Mouse (Mus musculus) lung, embryonic 14.5 days (tissue): ENCODE measurements around the gene Sppl2b. TPM values are rescaled to one million over a fixed set of nuclear protein-coding genes. Genes with fewer than 3 reads are reported as not detected.

ENCODE experiments used
- ATAC-seq: fragments of 200-750 bp; cut with Nextera tagmentation; 2 replicates; pipeline ENCODE4 v1.8.0; 2017; ENCODE audit warnings: mild to moderate bottlenecking, moderate TSS enrichment, moderate library complexity; ENCODE audit not compliant: insufficient read depth
- DNase-seq: peaks from one replicate; pipeline ENCODE4 v3.0.0-alpha.2; 2015
- H3K27ac ChIP-seq: fragments of 300-500 bp; sonication (generic); 2 replicates; pipeline ENCODE4 v1.5.1; 2014; ENCODE audit warnings: low read depth, mild to moderate bottlenecking, moderate library complexity
- H3K27me3 ChIP-seq: fragments of 300-500 bp; sonication (generic); 2 replicates; pipeline ENCODE4 v1.6.1; 2014; ENCODE audit warnings: low read length, control low read depth; ENCODE audit not compliant: insufficient read depth
- H3K36me3 ChIP-seq: fragments of 300-500 bp; sonication (generic); 2 replicates; pipeline ENCODE4 v1.6.1; 2014; ENCODE audit warnings: control low read depth; ENCODE audit not compliant: insufficient read depth
- H3K4me1 ChIP-seq: fragments of 300-500 bp; sonication (generic); 2 replicates; pipeline ENCODE4 v1.6.1; 2014; ENCODE audit warnings: antibody characterized with exemption, control low read depth; ENCODE audit not compliant: insufficient read depth
- H3K4me2 ChIP-seq: fragments of 300-500 bp; sonication (generic); 2 replicates; pipeline ENCODE4 v1.6.1; 2014; ENCODE audit warnings: mild to moderate bottlenecking
- H3K4me3 ChIP-seq: fragments of 300-500 bp; sonication (generic); 2 replicates; pipeline ENCODE4 v1.5.1; 2014; ENCODE audit warnings: low read depth, low read length
- H3K9ac ChIP-seq: fragments of 300-500 bp; sonication (generic); 2 replicates; pipeline ENCODE4 v1.6.1; 2014
- H3K9me3 ChIP-seq: fragments of 300-500 bp; sonication (generic); 2 replicates; pipeline ENCODE4 v1.6.1; 2016; ENCODE audit warnings: low read depth, low read length, control low read depth
- CTCF ChIP-seq: IDR thresholded peaks from 2 replicates; pipeline ENCODE4 v1.5.1; 2016; ENCODE audit warnings: antibody characterized with exemption, low read depth
- WGBS: fragments of 180-500 bp; shearing (Covaris S2); extraction: QIAGEN DNeasy Blood & Tissue Kit; methylation state at CpG from one replicate; pipeline ENCODE4 v1.1.7; 2014; 5-methylcytosine and 5-hydroxymethylcytosine counted together
- polyA plus RNA-seq: library from polyadenylated mRNA; unstranded; fragments of >200 nt; fragmentation: Nextera tagmentation; extraction: Ambion mirVana; gene quantifications from 2 replicates; pipeline ENCODE4 v1.2.1, GENCODE M21; 2014

Sppl2b gene
- polyA plus RNA-seq, 1 experiment from 2014 or later: 38.7 TPM

- DNase-seq: peak; percentile 55
- Histone ChIP-seq H3K9me3 (no peaks in the 10 kb centered on the region), H3K4me2 (no peak overlapping the region), H3K9ac (no peak overlapping the region), H3K27me3 (peaks cover 20% of the 10 kb centered on the region), H3K4me3 (no peak overlapping the region), H3K4me1 (no peaks in the 10 kb centered on the region), H3K27ac (no peak overlapping the region), H3K36me3 (no peaks in the 10 kb centered on the region)
- WGBS: 40% methylated on average over 11 of the region's 11 CpGs
- TF ChIP-seq CTCF: no peak
- ATAC-seq: no peak
Measured at GRCm38 (mm10) chr10:80887181-80887580, 32.1 kb downstream of the Sppl2b start.

- 83% methylated on average over 7 of the region's 7 CpGs for WGBS
- H3K4me3 ChIP-seq: no peak overlapping the region
Measured at GRCm38 (mm10) chr10:80895100-80895499, 40.0 kb downstream of the Sppl2b start.

GRCm38 (mm10) chr10:80895697-80896096 lies 40.6 kb downstream of the Sppl2b start:
- ATAC-seq (no peak), DNase-seq (no peak)
- Histone ChIP-seq H3K4me2 (no peak overlapping the region), H3K9ac (no peak overlapping the region), H3K9me3 (no peaks in the 10 kb centered on the region), H3K4me1 (peaks cover 8% of the 10 kb centered on the region), H3K36me3 (peaks cover 12% of the 10 kb centered on the region; the same call in 1 of the 2 replicates), H3K4me3 (no peak overlapping the region), H3K27me3 (no peaks in the 10 kb centered on the region; the same call in 1 of the 2 replicates), H3K27ac (no peak overlapping the region)
- 84% methylated on average over 6 of the region's 6 CpGs for WGBS
- TF ChIP-seq CTCF: no peak

More at GRCm38 (mm10) chr10:80895100-80895499, 40.0 kb downstream of the Sppl2b start:
- no peak for ATAC-seq
- no peak overlapping the region for H3K9ac ChIP-seq
- no peak overlapping the region for H3K27ac ChIP-seq
- H3K4me1 ChIP-seq: peaks cover 8% of the 10 kb centered on the region
- TF ChIP-seq CTCF: no peak
- no peaks in the 10 kb centered on the region for H3K9me3 ChIP-seq
- H3K4me2 ChIP-seq: no peak overlapping the region
- peaks cover under 1% of the 10 kb centered on the region; the same call in 1 of the 2 replicates for H3K27me3 ChIP-seq
- no peak for DNase-seq
- H3K36me3 ChIP-seq: peaks cover 12% of the 10 kb centered on the region; the same call in 1 of the 2 replicates

GRCm38 (mm10) chr10:80896581-80897485 lies 41.8 kb downstream of the Sppl2b start:
- Histone ChIP-seq H3K27ac (no peak overlapping the region), H3K4me2 (no peak overlapping the region), H3K4me3 (no peak overlapping the region), H3K9me3 (no peaks in the 10 kb centered on the region), H3K4me1 (peaks cover 8% of the 10 kb centered on the region), H3K27me3 (no peaks in the 10 kb centered on the region), H3K9ac (no peak overlapping the region), H3K36me3 (peaks cover 18% of the 10 kb centered on the region)
- TF ChIP-seq CTCF: no peak
- WGBS: 65% methylated on average over 24 of the region's 24 CpGs
- ATAC-seq (no peak), DNase-seq (no peak)

- Histone ChIP-seq H3K9ac (no peak overlapping the region; the same call in 1 of the 2 replicates), H3K4me3 (0 out of 2 replicates have a peak overlapping the region, but pooled peaks have one; percentile 15), H3K4me2 (peak overlapping the region; percentile 40; the same call in 1 of the 2 replicates), H3K36me3 (peaks cover 29% of the 10 kb centered on the region), H3K9me3 (no peaks in the 10 kb centered on the region), H3K27me3 (no peaks in the 10 kb centered on the region), H3K4me1 (peaks cover 8% of the 10 kb centered on the region), H3K27ac (no peak overlapping the region)
- 29% methylated on average over 41 of the region's 41 CpGs for WGBS
- DNase-seq (peak; percentile 37), ATAC-seq (no peak)
- TF ChIP-seq CTCF: no peak
Measured at GRCm38 (mm10) chr10:80897861-80898510, 42.9 kb downstream of the Sppl2b start.

- 82% methylated on average over 8 of the region's 8 CpGs for WGBS
- H3K27ac ChIP-seq: no peak overlapping the region
- no peaks in the 10 kb centered on the region for H3K27me3 ChIP-seq
- H3K9ac ChIP-seq: no peak overlapping the region
- H3K9me3 ChIP-seq: no peaks in the 10 kb centered on the region
- peak overlapping the region; percentile 80 for H3K4me2 ChIP-seq
- no peak for DNase-seq
- ATAC-seq: no peak
- H3K36me3 ChIP-seq: peaks cover 40% of the 10 kb centered on the region
- peaks cover 8% of the 10 kb centered on the region for H3K4me1 ChIP-seq
- TF ChIP-seq CTCF: no peak
- H3K4me3 ChIP-seq: peak overlapping the region; percentile 91
Measured at GRCm38 (mm10) chr10:80899074-80899473, 44.0 kb downstream of the Sppl2b start.
